Mouse (Mus musculus) bone marrow macrophage, adult 2 months (primary cell): ENCODE data around the gene Tacc2.

Experiments used
- CTCF ChIP-seq: IDR thresholded peaks from 2 replicates; pipeline ENCODE4 v1.5.1; 2012; ENCODE audit warnings: low read depth, mild to moderate bottlenecking, low read length, moderate library complexity
- POLR2A ChIP-seq: IDR thresholded peaks from 2 replicates; pipeline ENCODE4 v1.6.1; 2012; ENCODE audit warnings: mild to moderate bottlenecking, low read depth, low read length, borderline replicate concordance

- no peak for TF ChIP-seq CTCF
- TF ChIP-seq POLR2A: no peak
Observed at GRCm38 (mm10) chr7:130653036-130653555, 75.9 kb downstream of the Tacc2 start.
